Mouse (Mus musculus) thymus, postnatal 14 days (tissue): ENCODE measurements around the gene Eml3.

Source experiments
- DNase-seq: peaks from one replicate; pipeline ENCODE4 v3.0.0; 2021

The Eml3 gene

DNA sequence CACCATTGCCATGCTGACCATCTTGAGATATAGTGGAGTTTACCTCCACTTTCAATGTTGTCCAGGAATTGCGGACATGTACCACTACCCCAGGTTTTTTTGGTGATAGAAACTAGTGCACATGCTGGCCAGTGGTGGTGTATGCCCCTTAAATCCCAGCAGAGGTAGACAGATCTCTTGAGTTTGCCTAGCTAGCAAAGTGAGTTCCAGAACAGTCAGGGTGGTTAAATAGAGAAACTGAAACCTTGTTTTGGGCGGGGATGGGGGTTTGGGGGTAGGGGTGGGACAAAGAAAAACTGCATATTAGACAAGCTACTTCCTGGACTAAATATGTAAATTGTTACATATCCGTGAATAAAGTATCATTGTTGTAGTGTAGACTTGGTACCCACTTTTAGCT is 10.4 kb upstream of the Eml3 start:
- DNase-seq: no peak

DNA sequence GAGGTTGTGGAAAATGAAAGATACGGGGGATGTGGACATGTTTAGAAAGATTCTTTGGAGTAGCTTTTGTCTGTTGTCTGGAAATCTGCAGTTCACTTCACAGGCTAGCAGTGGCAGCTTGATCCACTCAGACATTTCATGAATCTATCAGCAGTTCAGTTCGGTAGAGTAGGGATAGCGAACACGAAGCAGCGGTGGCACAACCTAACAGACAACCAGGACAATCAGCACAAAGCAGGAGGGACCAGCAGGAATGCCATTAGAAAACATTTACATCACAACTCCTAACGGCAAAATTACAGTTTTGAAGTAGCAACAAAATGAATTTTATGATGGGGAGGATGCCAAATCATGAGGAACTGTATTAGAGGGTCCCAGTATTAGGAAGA is 9.7 kb upstream of the Eml3 start:
- no peak for DNase-seq

DNA sequence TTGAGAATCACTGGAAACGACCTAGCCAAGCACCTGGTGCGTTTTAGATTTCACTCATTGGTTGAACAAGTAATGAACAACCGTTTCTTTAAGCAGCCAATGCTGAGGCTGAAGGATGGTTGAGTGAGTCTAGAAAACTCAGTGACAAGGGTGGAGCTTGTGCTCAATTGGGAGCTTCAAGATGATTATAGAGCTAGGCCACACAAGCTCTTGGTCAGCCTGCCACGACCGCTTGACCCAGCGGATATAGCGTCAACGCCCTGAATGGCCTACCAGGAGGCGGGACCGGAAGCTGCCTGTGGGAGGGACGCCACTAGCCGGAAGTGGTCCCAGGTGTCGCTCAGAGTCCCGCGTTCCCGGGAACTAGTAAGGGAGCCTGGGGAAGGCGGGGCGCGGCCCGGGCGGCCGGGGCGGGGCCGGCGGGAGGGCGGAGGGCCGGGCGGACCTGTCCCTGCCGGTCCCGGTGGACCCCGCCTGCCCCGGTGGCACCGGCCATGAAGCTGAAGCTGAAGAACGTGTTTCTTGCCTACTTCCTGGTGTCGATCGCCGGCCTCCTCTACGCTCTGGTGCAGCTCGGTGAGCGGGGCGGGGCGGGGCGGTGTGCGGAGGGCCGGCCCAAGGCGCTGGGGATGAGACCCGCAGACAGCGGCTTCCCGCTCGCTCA is 9.1 kb upstream of the Eml3 start, which contains the start of gene B3gat3:
TSS of gene B3gat3 (plus strand) at position 302 of the 664 bp plus-strand sequence.
- peak; percentile 85 for DNase-seq

DNA sequence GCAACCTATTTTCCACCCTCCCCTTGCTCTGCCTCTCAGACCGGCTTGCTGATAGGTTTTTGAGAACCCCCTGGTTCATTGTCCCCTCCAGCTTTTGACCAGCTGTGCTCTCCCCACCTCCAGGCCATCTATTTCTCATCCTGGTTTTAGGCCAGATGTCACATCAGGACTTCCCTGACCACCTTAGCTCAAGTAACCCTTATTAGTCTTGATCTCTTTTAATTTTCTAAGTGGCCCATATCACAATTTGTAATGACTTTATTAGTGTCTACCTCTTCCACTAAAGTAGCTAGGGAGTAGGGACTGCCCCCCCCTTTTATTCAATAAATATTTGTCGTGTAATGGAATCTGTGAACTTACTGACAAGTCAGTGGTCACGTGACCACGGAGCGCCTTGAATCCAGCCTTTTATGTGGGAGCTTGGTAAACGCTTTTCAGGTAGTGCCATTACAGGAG is 8.5 kb upstream of the Eml3 start:
- DNase-seq: peak; percentile 39

DNA sequence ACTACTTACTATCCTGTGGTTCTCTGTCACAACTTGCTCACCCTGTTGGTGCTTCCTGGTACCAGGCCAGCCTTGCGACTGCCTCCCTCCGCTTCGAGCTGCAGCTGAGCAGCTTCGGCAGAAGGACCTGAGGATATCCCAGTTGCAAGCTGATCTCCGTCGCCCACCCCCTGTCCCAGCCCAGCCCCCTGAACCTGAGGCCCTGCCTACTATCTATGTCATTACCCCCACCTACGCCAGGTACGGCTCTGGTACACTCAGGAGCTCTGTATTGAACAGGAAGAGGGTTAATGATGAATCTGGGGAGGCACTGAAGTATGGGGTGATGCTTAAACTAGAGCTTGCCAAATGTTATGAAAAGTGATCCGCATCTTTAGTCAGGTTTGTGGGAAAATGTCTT is 7.6 kb upstream of the Eml3 start:
- DNase-seq: no peak

DNA sequence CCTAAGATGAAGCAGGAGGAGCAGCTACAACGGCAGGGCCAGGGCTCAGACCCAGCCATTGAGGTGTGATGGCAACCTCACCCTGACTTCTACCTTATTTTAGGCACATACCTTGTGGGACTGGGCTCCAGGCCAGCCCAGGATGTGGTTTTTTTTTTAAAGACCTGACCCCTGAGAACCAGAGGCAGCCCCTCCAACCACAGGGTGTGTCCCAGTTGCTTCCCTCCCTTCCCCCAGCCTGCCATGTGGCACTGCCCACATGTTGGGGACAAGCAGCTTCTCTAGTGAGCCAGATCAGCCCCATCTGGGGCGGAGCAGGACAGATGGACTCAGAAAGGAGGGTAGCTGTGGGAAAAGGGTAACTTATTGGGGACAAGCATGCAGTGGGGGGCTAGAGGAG is 2.6 kb upstream of the Eml3 start:
- no peak for DNase-seq

DNA sequence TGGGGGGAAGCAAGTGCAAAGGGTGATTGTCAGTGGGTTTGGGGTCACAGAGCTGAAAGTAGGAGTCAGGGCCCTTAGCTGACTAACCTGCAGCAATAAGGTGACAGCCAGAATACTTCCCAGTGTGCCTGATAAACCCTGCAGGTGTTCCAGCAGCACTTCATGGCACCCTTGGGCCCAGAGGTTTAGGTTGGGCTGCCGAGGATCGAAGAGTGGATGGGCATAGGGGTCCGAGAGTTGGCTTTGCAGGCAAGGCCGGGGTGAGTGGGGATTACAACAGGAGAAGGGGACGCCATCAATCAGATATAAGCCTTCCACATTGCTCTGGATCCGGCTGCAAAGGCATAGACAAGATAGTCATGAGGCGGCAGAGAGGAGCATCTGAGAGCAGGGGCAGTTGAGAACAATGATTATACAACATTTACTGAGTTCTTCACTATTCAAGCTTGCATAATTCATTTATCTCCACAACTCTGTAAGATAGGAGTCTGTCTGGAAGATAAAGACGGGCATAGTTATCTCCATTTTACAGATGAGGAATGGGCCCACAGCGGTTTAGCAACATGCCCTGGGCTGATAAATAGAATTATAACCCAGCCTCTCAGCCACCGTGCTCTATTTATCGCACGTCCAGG is 1.3 kb upstream of the Eml3 start:
- DNase-seq: no peak

DNA sequence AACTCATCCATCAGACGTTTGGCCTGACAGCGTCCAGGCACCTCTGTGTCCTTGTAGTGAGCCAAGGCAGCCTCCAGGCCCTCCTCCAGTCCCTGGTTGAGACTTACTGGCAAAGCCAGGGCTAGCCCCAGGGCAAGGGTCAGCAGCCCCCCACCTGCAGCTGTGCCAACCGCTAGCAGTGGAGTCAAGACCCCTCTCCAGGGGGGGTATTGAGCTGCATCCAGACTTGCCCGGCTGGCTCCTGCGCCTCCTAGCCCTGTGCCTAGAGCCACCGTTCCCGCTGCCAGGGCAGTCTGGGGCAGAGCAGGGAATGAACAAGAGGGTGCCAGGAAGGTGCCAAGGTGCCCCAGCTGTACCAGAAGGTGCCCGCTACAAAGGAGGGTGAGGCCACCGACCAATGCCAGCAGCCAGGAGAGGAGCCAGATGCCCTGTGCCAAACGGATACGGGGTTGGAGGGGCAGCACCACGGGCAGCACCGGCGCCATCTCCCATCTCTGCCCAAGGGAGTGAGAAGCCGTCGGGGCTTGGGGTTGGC is 596 bp upstream of the Eml3 start:
- DNase-seq: no peak

DNA sequence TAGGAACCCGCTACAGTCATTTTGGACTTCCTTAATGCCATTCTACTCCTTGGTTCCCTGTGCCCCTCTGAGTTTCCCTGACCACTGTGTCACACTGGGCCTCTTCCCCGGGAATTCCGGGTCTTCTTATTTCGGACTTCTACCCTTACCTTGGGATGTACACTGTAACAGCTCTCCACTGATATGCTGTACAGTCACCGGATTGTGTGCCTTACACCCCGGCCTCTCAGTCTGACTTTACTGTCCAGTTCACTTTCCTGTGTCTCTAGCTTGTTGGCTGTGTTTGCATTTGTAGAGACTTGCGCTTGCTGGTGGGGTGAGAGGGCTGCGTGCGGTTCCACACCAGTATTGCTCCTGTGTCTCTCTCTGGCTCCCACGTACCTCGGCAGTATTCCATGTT is 765 bp downstream of the Eml3 start:
- DNase-seq: no peak

DNA sequence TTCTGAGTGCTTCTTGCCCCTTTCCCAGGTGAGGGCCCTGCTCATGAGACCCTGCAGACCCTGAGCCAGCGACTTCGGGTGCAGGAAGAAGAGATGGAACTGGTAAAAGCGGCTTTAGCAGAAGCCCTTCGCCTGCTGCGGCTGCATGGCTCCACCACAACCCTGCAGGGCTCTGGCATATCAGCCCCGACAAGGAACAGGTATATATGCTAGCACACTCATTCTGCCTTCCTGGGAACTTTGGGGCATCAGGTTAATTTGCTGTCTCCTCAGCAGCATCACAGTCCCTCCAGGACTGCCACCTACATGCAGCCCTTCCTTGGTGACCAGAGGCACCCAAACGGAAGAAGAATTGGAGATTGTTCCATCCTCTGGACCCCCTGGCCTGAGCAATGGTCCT is 1.4 kb downstream of the Eml3 start:
- DNase-seq: no peak

DNA sequence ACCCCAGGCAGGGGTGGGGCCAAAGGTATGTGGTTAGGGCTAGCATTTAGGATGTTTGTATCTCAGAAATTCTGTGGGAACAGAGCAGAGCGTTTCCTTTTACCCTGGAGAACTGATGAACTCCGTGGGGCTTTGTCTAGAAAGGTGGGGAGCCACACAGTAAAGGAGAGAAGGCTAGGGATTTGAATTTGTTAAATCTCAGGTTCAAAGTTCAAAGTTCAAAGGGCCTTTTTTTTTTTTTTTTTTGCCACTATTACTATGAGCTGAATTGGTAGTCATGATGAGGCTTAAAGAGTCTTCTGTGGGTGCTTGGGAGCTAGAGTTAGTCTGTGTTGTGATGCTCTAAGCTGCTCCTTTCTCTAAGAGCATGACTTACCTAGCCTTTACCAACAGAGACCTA is 7.4 kb downstream of the Eml3 start:
- DNase-seq: no peak

DNA sequence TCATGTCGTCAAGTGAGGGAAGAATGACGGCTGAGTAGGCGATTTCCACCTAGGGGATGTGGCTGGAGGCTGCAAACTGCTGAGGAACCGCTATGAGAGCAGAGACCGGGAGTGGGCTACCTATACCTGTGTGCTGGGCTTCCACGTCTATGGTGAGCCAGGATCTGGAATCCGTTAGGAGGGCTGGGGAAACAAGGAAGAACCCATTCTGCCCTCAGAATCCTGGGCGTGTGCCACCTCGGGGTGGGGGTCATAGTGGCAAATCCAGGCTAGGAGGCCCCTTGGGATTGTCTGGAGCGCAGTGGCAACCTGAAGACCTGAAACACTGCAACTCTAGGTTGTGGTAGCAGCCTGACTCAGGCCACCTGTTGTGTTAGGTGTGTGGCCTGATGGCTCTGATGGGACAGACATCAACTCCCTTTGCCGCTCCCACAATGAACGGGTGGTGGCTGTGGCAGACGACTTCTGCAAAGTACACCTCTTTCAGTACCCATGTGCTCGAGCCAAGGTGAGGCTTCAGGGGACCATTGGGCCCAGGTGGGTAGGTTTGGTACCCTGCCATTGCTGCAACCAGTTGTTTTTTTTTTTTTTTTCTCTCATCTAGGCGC is 11.3 kb downstream of the Eml3 start:
- no peak for DNase-seq

DNA sequence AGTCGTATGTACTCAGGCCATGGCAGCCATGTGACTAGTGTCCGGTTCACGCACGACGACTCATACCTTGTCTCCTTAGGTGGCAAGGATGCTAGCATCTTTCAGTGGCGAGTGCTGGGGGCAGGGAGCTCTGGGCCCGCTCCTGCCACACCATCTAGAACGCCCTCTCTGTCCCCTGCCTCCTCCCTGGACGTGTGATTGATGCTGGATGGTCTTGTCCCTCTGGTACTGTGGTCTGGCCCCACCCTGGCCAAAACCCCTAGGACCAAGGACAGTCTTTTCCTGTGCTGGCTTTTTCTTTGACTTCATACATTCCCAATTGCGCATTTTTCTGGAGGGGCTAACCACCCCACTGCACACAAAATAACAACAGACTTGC is 11.8 kb downstream of the Eml3 start:
- DNase-seq: no peak

DNA sequence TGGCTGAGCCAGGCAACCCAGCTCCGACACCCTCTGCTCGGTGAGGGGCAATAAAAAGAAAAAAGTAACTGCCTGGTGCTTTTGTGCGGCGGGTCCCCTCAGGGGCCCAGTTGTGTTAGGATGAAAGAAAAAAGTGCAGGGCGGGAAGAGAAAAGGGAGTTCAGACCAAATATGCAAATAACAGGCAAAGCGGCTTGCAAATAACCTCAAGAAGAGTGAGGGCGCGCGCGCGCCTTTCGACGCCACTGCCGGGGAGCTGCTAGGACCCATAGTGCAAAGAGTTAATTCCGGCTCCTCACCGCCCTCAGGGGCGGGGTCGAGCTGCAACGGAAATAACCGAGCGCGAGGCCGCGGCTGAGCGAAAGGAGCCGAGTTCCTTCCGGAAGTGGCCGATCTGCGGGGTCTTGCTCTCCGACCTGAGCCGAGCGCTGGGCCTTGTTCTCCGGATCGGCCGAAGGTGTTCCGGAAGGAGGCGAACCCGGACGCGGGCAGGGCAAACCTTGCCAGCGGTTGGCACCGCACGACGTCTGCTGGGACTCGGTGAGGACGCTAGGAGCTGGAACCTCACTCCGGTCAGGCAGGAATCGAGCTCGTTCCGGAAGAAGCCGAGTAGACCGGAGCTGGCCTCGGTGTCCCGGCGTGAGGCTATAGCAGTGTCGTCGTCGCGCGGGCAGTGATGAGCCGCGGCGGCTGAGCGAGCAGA is 12.3 kb downstream of the Eml3 start, which contains the start of gene Mta2:
TSS of gene Mta2 (plus strand) at position 361 of the 703 bp plus-strand sequence.
- DNase-seq: peak; percentile 99

DNA sequence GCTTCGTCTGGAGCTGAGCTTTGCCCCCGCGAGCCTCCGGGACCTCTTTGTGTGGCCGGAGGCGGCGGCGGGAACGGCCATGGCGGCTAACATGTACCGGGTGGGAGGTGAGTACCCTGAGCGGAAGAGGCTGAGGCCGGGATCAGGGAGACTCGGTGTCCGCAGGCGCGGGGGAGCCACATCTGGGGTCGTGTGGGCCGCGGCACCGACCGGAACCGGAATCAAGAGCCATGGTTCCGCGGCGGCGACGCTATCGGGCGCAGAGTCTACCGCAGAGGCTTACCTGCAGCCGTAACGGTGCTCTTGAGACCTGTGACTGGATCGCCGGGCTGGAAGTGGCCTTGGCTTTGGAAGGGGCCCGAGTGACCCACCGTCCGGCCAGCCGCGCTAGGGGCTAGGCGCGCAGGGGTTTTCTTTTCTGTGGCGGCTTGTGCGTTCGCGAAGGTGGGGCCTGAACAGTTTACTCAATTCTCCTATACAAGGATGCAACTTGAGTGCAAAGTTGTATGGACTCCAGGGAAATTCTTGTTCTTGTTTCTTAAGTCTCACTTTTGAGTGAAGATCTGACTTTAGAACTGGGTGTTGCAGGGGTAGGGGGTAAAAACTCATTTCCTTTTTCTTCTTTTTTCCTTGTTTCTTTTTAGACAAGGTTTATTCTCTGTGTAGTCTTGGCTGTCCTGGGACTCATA is 13.1 kb downstream of the Eml3 start:
- no peak for DNase-seq

DNA sequence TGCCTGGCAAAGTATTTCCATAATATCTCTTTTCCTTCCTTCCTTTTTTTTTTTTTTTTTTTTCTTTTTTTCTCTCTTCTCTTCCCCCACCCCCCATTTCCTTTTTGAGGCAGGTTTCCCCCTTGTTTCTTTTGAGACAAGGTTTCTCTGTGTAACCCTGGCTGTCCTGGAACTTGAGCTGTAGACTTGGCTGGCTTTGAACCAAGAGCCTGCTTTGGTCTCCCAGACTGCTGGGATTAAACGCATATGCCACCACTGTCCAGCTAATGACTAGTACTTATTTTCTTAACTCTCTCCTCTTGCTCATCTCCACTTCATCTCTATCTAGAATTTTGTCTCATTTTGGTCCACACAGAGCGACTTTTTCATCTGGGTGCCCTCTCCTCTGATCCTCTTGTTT is 13.7 kb downstream of the Eml3 start:
- DNase-seq: no peak

DNA sequence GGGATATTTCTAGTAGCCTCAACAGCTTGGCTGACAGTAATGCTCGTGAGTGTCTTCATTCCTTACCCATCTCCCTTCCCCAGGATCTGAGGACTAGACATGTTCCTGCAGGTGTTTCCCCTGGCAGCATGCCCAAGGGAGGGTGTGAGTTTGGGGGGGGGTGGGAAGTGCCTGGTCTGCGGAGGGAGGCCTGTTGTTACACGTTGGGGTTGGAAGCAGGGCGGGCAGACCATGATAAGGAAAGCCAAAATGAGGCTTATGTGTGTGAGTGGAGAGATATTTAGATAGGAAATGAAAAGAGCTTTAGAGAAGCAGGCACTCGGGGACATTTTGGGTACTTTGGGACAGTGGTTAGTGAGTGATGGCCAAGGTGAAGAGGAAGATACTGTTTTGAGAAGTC is 14.7 kb downstream of the Eml3 start:
- DNase-seq: no peak

DNA sequence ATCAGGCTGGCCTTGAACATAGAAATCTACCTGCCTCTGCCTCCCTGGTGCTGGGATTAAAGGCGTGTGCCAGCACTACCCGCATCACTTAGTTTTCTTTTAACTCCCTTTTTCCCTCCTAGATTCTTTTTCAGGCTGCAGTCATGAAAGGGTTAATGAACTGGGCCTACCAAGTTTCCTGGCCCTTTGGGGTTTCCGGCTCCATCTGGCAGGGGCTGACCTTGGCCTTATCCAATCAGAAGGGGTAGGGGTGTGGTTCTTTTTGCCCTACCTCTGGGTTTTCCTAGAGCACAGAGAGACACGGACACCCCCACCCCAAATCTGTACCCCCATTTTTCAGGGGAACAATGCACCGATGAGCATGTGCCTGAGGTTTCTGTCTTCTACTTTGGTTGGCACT is 15.4 kb downstream of the Eml3 start:
- peak; percentile 72 for DNase-seq

DNA sequence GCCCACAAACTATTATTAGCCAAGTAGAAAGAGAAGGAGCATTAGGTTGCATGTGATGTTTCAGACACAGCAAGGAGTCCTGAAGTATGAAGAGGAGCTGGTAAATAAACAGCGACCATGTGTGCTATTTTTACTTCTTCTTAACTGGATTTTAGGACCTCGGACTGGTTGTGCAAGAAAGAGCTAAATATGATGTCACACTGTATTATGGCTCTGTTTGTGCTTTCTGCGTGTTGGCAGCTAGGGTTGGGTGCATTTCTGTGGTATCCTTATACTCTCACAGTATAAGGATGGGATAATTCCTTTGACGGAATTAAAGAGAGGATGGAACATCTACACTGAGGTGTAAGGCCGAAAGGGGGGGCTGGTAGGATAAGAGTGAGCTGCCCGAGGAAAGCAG is 15.9 kb downstream of the Eml3 start:
- DNase-seq: no peak

DNA sequence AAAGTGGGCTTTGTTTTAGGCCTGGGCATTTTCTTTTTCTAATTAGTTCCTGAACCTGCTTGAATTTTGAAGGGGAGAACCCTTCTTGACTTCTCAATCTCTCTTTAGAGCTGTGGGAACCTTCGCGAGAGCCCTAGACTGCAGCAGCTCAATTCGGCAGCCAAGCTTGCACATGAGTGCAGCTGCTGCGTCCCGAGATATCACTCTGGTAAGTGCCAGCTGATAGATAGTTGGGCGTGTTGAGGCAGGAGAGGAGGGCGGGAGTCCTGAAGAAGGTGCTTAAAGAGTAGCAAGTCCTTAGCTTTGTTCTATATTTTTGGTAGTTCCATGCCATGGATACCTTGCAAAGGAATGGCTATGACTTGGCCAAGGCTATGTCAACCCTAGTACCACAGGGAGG is 17.6 kb downstream of the Eml3 start:
- no peak for DNase-seq

DNA sequence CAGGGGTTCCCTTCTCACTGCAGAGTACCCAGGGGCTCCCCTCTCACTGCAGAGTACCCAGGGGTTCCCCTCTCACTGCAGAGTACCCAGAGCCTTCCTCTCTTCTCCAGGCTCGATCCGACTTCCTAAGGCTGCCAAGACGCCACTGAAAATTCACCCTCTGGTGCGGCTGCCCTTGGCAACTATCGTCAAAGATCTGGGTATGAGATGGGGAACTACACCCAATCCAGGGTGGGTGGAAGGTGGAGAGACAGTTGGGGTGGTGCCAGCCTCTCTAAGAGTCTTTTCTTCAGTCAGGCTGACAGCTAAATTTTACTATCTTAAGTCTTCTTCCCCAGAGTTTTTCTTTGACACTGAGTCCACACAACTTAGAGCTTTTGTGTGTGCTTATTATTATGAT is 20.8 kb downstream of the Eml3 start:
- DNase-seq: no peak

DNA sequence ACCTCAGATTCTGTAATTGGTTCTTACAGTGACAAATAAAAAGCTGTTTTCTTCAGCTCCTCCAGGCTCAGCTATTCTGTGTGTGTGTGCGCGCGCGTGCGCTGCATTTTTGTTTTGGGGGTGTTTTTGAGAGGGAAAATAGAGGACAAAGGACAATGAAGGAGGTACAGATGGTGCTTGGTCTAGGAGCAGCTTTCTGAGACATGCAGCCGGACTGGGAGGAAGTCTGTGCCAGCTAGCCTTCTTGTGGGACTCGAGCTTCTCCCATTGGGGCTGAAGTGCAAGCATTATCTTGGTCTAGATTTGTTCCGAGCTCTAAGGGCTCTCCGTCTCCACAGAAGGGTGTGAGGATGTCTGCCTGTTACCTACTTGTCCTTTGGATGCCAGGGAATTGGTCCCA is 22.9 kb downstream of the Eml3 start:
- no peak for DNase-seq
